Mouse (Mus musculus) heart, postnatal 14 days (tissue): ENCODE data around the gene Apold1. TPM values are rescaled to one million over a fixed set of nuclear protein-coding genes. Genes with fewer than 3 reads are reported as not detected.

ENCODE experiments used
- DNase-seq, 2 experiments: peaks; one replicate each; pipeline ENCODE4 v3.0.0; 2021 to 2022
- intact Hi-C: fragments of 180-260 bp; cut with DNase I; formaldehyde crosslinking; loops from one replicate; pipeline ENCODE4 v1.15.1; 2025
- total RNA-seq, 2 experiments: library from RNA; stranded (reverse); gene quantifications; 2 replicates each; pipeline ENCODE4 v1.2.3; 2021

Apold1 gene
- total RNA-seq, 2 experiments from 2014 or later: 15.4 to 18.5 TPM

- intact Hi-C loops: no loop called here
These were observed 40.1 kb downstream of the Apold1 start for GRCm38 (mm10) chr6:135021633-135022032.

GRCm38 (mm10) chr6:135023379-135023778, 41.9 kb downstream of the Apold1 start:
- intact Hi-C loops: no loop called here
- DNase-seq: no peak

More at GRCm38 (mm10) chr6:135021633-135022032, 40.1 kb downstream of the Apold1 start:
- DNase-seq: no peak

DNA sequence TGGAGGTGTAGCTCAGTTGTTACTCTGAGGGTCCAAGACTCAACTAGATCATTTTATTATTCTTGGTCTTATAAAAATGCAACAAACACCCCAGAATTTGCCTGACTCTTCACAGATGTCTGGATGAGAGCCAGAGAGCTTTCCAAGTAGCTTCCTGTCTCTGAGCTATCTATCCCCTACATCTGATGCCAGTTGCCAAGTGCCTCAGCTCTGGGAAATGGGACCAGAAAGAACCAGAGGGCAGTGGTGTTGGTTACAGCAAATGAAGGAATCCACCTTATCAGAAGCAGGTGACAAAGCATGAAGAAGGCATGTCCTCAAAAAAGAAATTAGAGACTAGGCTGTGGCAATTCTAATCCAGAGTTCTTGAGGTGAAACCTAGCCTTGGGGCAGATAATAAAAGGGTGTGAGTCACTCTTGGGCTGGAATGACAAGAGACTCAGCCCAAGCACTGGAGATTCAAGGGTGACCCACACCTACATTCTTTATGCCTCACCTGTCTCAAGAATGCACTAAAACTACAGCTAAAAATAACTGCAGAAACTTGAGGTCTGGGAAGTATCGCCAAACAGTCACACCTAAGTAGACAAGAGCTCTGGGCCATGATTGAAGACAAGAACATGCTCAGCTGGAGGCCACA, 43.4 kb downstream of the Apold1 start:
- DNase-seq: no peak
- intact Hi-C loops: no loop called here

DNA sequence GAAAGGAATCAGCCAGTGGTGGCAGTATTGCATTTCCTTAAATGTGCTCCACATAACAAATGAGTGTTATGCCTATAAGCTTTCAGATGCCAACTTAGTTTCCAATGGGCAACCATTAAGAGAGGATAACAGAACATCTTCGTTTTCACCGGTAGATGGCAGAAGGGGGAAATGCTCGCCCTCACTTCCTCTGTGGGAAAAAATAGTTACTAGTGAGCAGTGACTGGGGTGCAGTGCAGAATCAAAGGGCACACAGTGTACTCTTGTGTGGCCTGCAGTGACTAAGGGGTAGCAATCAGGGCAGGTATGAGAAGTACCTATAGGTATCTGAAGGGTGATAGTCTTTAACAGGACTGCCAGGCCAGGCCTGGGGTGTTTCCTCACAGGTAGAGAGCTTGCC, 44.7 kb downstream of the Apold1 start:
- peak; percentile 11 to 21 for DNase-seq
- intact Hi-C loops: loop anchor here (2.0 kb wide), 1 partner anchor 119 kb away; no protein-coding TSS in a partner anchor

DNA sequence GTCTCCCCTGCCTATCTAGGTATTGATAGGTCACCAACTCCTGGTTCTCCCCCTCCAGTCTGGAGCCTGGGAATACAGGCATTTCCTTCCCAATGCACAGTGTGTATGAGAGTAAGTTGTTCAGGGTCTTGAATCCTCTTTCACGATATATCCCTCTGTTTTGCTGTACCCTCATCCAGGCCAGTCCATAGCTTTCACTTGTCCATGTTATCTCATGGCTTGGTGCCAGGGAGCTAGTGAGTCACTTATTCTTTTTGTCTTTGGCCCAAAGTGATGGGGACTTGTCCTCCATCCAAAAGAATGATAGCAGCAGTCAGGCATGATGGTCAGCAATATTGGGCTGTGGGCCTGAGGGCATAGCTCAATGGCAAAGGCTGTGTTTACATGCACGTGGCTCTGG, 45.2 kb downstream of the Apold1 start:
- peak in 1 of 2 experiments; percentile 25 for DNase-seq
- intact Hi-C loops: loop anchor here (2.0 kb wide), 1 partner anchor 118 kb away; no protein-coding TSS in a partner anchor

DNA sequence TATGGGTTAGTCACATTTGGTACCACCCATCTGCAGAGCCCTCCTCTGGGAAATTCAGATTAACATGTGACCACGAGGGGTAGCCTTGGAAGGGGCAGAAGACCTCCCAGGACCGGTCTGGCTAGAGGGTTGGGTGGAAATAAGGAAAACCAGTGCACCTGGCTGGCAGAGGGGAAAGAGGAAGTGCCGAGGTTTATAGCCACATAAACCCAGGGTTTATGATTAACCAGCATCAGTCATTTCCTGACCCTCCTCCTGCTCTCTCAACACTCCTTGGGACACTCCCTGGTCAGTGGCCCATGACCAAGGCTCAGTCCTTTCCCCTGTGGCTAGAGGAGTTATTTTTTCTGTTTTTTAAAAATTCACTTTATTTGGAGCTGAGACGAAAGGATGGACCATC, 47.7 kb downstream of the Apold1 start:
- DNase-seq: no peak
- intact Hi-C loops: no loop called here

Other genes with a start within 250 kb of the Apold1 start
- gene Dusp16, start 189.1 kb upstream of the Apold1 start, total RNA-seq: 10 to 100 TPM; 22.6 to 22.7 TPM
- gene Crebl2, start 151.6 kb upstream of the Apold1 start, total RNA-seq: 1 to 10 TPM; 6.5 to 8.6 TPM
- gene Gpr19, start 83.1 kb upstream of the Apold1 start, total RNA-seq: 1 to 10 TPM; 4.4 to 4.7 TPM
- 10 to 100 TPM; 47.5 to 49.0 TPM for gene Cdkn1b, start 61.3 kb upstream of the Apold1 start, total RNA-seq
- gene Ddx47, start 29.9 kb downstream of the Apold1 start, total RNA-seq: 10 to 100 TPM; 39.3 to 43.3 TPM
- 1 to 10 TPM; 2.8 to 2.9 TPM for gene Gprc5a, start 83.9 kb downstream of the Apold1 start, total RNA-seq
- gene Gprc5d, start 136.6 kb downstream of the Apold1 start, total RNA-seq: not detected
- gene Fam234b, start 216.3 kb downstream of the Apold1 start, total RNA-seq: 1 to 10 TPM; 6.3 to 7.8 TPM
- gene Hebp1, start 216.3 kb downstream of the Apold1 start, total RNA-seq: 10 to 100 TPM; 44.8 to 45.9 TPM